Mouse (Mus musculus) urinary bladder, postnatal 14 days (tissue): ENCODE results near the gene Rxylt1.
A peak's percentile ranks its signal among the peaks of the same experiment; 100 is the strongest.

Source experiments
- DNase-seq: peaks from one replicate; pipeline ENCODE4 v3.0.0; 2021; ENCODE audit warnings: low spot score

Rxylt1 gene

GRCm38 (mm10) chr10:122096980-122097844 is at the start of gene Rxylt1:
Rxylt1 (minus strand) TSS chr10:122097371.
- peak; percentile 97 for DNase-seq

- no peak for DNase-seq
Observed at GRCm38 (mm10) chr10:122121290-122121970, 24.3 kb upstream of the Rxylt1 start.

GRCm38 (mm10) chr10:122120500-122121289 is 23.5 kb upstream of the Rxylt1 start:
- no peak for DNase-seq

- DNase-seq = no peak
Observed at GRCm38 (mm10) chr10:122119451-122119850, 22.3 kb upstream of the Rxylt1 start.

- no peak for DNase-seq
Observed at GRCm38 (mm10) chr10:122116636-122117035, 19.5 kb upstream of the Rxylt1 start.

- no peak for DNase-seq
Observed at GRCm38 (mm10) chr10:122106633-122107028, 9.5 kb upstream of the Rxylt1 start.

GRCm38 (mm10) chr10:122105889-122106632 is 8.9 kb upstream of the Rxylt1 start:
- DNase-seq = no peak

- peak; percentile 59 for DNase-seq
Observed at GRCm38 (mm10) chr10:122105407-122105806, 8.2 kb upstream of the Rxylt1 start.

GRCm38 (mm10) chr10:122102675-122103074 is 5.5 kb upstream of the Rxylt1 start:
- DNase-seq = no peak

GRCm38 (mm10) chr10:122096462-122096979 is 650 bp downstream of the Rxylt1 start:
- DNase-seq = no peak

GRCm38 (mm10) chr10:122090472-122090871 is 6.7 kb downstream of the Rxylt1 start:
- DNase-seq = no peak

- DNase-seq = no peak
Observed at GRCm38 (mm10) chr10:122081352-122081751, 15.8 kb downstream of the Rxylt1 start.

GRCm38 (mm10) chr10:122069153-122069552 is 28.0 kb downstream of the Rxylt1 start:
- DNase-seq = no peak

- DNase-seq = no peak
Observed at GRCm38 (mm10) chr10:122055826-122056225, 41.3 kb downstream of the Rxylt1 start.

GRCm38 (mm10) chr10:122054535-122054934 is 42.6 kb downstream of the Rxylt1 start:
- DNase-seq = peak; percentile 35

GRCm38 (mm10) chr10:122051831-122052230 is 45.3 kb downstream of the Rxylt1 start:
- peak; percentile 84 for DNase-seq

GRCm38 (mm10) chr10:122047727-122048365 is 49.3 kb downstream of the Rxylt1 start:
- peak; percentile 89 for DNase-seq

- DNase-seq = peak; percentile 58
Observed at GRCm38 (mm10) chr10:122046904-122047726, 50.1 kb downstream of the Rxylt1 start, which contains the start of gene Srgap1. Srgap1 (minus strand) TSS chr10:122047315.

GRCm38 (mm10) chr10:122046511-122046903 is 50.7 kb downstream of the Rxylt1 start:
- no peak for DNase-seq

GRCm38 (mm10) chr10:122045946-122046345 is 51.2 kb downstream of the Rxylt1 start:
- DNase-seq = no peak
